Mouse (Mus musculus) liver, embryonic 12.5 days (tissue): Measurements from ENCODE around the gene Eya3. TPM values are rescaled to one million over a fixed set of nuclear protein-coding genes. Genes with fewer than 3 reads are reported as not detected.
A peak's percentile ranks its signal among the peaks of the same experiment; 100 is the strongest.

ENCODE experiments used
- ATAC-seq: fragments of 200-750 bp; cut with Nextera tagmentation; 2 replicates; pipeline ENCODE4 v1.8.0; 2017; ENCODE audit warnings: moderate number of reproducible peaks, mild to moderate bottlenecking, moderate library complexity
- H3K27ac ChIP-seq: fragments of 300-500 bp; sonication (generic); 2 replicates; pipeline ENCODE4 v1.5.1; 2016; ENCODE audit warnings: mild to moderate bottlenecking
- H3K27me3 ChIP-seq: fragments of 300-500 bp; sonication (generic); replicated peaks from 2 replicates; pipeline ENCODE4 v1.6.1; 2016; ENCODE audit warnings: mild to moderate bottlenecking, moderate library complexity
- H3K36me3 ChIP-seq: fragments of 300-500 bp; sonication (generic); 2 replicates; pipeline ENCODE4 v1.6.1; 2016; ENCODE audit warnings: mild to moderate bottlenecking, moderate library complexity
- H3K4me1 ChIP-seq: fragments of 300-500 bp; sonication (generic); 2 replicates; pipeline ENCODE4 v1.6.1; 2016
- H3K4me2 ChIP-seq: fragments of 300-500 bp; sonication (generic); 2 replicates; pipeline ENCODE4 v1.6.1; 2016; ENCODE audit warnings: mild to moderate bottlenecking, moderate library complexity
- H3K4me3 ChIP-seq: fragments of 300-500 bp; sonication (generic); 2 replicates; pipeline ENCODE4 v1.5.1; 2016; ENCODE audit warnings: mild to moderate bottlenecking, moderate library complexity
- H3K9ac ChIP-seq: fragments of 300-500 bp; sonication (generic); 2 replicates; pipeline ENCODE4 v1.6.1; 2016; ENCODE audit warnings: mild to moderate bottlenecking, moderate library complexity
- H3K9me3 ChIP-seq: fragments of 300-500 bp; sonication (generic); replicated peaks from 2 replicates; pipeline ENCODE4 v1.6.1; 2016; ENCODE audit warnings: mild to moderate bottlenecking, moderate library complexity
- WGBS: fragments of 180-500 bp; shearing (Covaris S2); methylation state at CpG from one replicate; pipeline ENCODE4 v1.1.7; 2016; ENCODE audit not compliant: insufficient replicate concordance; 5-methylcytosine and 5-hydroxymethylcytosine counted together
- polyA plus RNA-seq: library from polyadenylated mRNA; unstranded; fragments of >200 nt; fragmentation: Nextera tagmentation; extraction: Ambion mirVana; gene quantifications from 2 replicates; pipeline ENCODE4 v1.2.1, GENCODE M21; 2016

Gene Eya3
- polyA plus RNA-seq, 1 experiment from 2014 or later: 25.6 TPM

DNA sequence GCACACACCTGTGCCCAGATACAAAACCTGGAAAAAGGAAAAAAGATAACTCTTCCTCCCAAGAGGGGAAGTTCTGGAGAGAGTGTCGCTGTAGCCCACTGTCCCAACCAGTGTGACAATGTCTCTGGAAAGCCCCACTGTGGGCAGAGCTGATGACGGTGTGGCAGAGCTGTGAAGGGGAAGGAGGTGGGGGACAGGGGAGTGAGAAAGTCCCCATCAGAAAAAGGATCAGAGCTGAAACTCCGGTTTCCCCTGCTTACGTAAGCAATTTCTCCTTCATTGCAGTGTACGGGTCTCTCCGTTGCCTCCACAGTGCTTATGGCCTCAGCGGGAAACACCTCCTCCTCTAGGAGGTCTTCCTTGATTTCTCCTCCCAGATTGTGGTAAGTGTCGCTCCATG is 27.5 kb upstream of the Eya3 start:
- no peak overlapping the region for H3K9ac ChIP-seq
- H3K27ac ChIP-seq: no peak overlapping the region
- peaks cover 15% of the 10 kb centered on the region for H3K9me3 ChIP-seq
- no peak overlapping the region for H3K4me2 ChIP-seq
- no peaks in the 10 kb centered on the region for H3K4me1 ChIP-seq
- no peaks in the 10 kb centered on the region; the same call in 1 of the 2 replicates for H3K27me3 ChIP-seq
- no peak overlapping the region for H3K4me3 ChIP-seq
- 70% methylated on average over 8 of the region's 8 CpGs for WGBS
- H3K36me3 ChIP-seq: no peaks in the 10 kb centered on the region
- no peak for ATAC-seq

DNA sequence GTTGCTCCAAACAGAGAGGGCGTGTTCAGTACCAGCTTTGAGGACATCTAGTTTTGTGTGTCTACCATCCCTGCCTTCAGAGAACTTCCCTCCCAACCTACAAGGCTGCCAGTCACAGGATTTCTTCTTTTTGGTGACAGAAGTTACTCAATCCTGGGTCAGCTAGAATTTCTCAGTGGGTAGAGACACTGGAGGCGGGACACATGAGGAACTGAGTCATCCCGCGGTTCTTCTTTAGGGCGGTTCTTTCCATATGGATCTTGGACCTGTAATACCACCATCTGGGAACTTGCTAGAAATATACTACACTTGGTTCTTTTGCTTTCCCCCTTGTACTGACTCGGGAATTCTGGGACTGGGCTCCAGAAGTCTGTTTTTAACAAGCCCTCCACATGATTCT is 20.9 kb upstream of the Eya3 start:
- Histone ChIP-seq H3K4me1 (peaks cover 9% of the 10 kb centered on the region; the same call in 1 of the 2 replicates), H3K4me3 (no peak overlapping the region), H3K9ac (no peak overlapping the region), H3K27me3 (no peaks in the 10 kb centered on the region), H3K27ac (no peak overlapping the region), H3K9me3 (peaks cover 15% of the 10 kb centered on the region), H3K4me2 (no peak overlapping the region), H3K36me3 (no peaks in the 10 kb centered on the region)
- WGBS: 69% methylated on average over 6 of the region's 6 CpGs
- no peak for ATAC-seq

DNA sequence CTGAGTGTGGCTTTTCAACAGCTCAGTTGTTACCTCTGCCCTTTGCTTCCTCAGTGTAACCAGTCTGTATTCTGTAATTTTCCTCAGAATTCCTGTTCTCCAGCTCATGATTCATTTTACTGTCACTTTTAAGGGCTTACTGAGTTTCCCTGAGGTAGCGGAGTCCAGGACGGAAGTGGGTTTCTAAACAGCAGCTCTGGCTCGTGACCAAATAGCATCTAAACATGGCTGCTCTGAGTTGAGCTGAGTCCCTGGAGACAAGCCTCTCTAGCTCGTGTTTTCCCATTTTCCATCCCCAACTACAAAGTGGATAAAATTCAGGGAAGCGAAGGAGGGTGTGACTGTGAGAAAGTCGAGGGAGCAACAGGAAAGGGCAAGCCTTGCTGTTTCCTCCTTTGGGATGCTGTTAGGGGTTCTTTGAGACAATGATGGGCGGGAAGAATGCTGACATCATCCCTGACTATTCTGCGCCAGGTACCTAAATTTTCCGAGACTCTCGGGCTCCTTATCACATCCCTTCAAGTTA is 19.9 kb upstream of the Eya3 start:
- Histone ChIP-seq H3K27me3 (no peaks in the 10 kb centered on the region), H3K4me2 (no peak overlapping the region), H3K4me1 (peaks cover 16% of the 10 kb centered on the region), H3K9me3 (peaks cover 15% of the 10 kb centered on the region), H3K27ac (no peak overlapping the region), H3K4me3 (no peak overlapping the region), H3K9ac (no peak overlapping the region), H3K36me3 (no peaks in the 10 kb centered on the region)
- WGBS: 68% methylated on average over 10 of the region's 10 CpGs
- no peak for ATAC-seq

DNA sequence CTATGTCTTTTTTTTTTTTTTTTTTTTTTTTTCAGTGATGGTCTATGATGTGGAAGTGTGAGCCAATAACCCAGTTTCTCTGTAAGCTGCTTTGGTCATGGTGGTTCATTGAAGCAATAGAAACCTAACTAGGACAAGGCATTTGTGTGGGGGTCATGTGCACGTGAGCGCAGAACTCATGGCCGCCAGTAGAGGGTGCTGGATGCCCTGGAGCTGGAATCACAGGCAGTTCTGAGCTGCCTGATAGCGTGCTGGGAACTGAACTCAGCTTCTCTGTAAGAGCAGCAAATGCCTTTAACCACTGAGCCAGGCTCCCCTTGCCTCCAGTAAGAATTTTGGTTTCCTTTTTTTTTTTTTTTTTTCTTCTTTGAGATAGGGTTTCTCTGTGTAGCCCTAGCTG is 18.7 kb upstream of the Eya3 start:
- H3K9ac ChIP-seq: no peak overlapping the region
- peaks cover 28% of the 10 kb centered on the region for H3K4me1 ChIP-seq
- 76% methylated on average over 4 of the region's 4 CpGs for WGBS
- H3K27me3 ChIP-seq: no peaks in the 10 kb centered on the region
- no peaks in the 10 kb centered on the region for H3K36me3 ChIP-seq
- no peak overlapping the region for H3K4me3 ChIP-seq
- no peak overlapping the region for H3K27ac ChIP-seq
- H3K9me3 ChIP-seq: peaks cover 5% of the 10 kb centered on the region
- H3K4me2 ChIP-seq: no peak overlapping the region
- ATAC-seq: no peak

DNA sequence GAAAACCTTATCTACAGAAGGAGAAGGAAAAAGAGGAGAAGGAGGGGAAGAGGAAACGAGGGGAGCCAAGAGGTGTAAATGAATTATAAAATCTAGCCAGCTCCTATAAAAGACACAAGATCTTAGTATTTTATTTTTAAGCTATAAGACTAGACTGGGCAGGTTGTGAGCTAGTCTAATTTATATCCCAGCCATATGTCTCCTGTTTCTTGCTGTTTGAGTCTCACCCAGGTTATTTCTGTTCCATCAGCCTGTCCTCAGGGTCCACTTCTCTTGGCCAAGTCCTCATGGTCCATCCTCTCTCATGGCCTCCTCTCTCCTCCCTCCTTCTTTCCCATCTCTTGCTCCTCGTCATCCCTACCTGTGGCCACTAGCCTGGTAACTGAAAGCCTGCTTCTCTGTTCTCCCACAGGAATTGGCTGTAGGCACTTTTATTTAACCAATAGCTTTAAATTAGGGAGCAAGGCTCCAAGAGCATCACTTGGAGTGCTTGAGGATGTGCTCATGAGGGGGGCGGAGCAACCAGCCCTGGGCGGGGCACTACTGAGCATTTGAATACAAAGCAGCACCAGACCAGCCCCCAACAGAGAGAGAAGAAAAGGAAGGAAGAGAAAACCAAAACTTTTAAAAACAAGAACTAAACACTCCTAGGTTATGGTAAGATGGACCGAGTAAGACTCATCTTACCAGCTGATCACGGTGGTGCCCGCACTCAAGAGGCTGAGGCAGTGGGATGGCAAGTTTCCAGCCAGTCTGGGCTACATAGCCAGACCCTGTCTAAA is 17.3 kb upstream of the Eya3 start:
- H3K36me3 ChIP-seq: no peaks in the 10 kb centered on the region
- H3K9me3 ChIP-seq: no peaks in the 10 kb centered on the region
- WGBS: 58% methylated on average over 7 of the region's 7 CpGs
- H3K27me3 ChIP-seq: no peaks in the 10 kb centered on the region
- H3K4me1 ChIP-seq: peaks cover 36% of the 10 kb centered on the region
- H3K4me2 ChIP-seq: no peak overlapping the region
- no peak for ATAC-seq
- H3K9ac ChIP-seq: no peak overlapping the region
- H3K27ac ChIP-seq: peak overlapping the region; percentile 58
- H3K4me3 ChIP-seq: no peak overlapping the region

DNA sequence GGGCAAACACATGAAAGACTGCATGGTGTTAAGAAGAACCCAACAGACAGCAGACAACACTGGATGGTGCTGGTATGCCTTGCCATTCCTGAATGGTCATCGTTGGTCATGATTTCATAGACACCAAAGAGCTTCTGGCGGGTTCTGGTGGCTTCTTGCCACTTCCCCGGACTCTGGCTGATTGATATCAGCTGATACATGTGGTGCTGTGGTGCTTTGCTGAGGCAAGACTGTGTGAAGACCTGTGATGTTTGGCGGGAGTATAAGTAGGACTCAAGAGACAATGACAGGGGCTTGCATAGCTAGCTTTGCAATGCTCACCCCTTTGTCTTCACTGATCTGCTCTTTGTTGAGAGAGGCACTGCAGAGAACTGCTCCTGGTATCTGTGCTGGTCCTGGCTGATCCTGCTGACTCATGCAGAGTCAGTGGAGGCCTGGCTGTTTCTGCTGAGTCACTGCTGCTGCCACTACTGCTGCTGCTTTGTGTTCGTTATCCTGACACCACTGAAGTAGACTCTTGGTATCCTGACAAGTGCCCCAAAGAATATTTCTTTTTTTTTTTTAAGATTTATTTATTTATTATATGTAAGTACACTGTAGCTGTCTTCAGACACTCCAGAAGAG is 14.6 kb upstream of the Eya3 start:
- Histone ChIP-seq H3K4me3 (peak overlapping the region; percentile 6; the same call in 1 of the 2 replicates), H3K9me3 (no peaks in the 10 kb centered on the region), H3K4me1 (peaks cover 40% of the 10 kb centered on the region), H3K4me2 (peak overlapping the region; percentile 60), H3K27me3 (no peaks in the 10 kb centered on the region), H3K36me3 (no peaks in the 10 kb centered on the region), H3K27ac (peak overlapping the region; percentile 90), H3K9ac (peak overlapping the region; percentile 57)
- WGBS: 22% methylated on average over 5 of the region's 5 CpGs
- peak; percentile 95 for ATAC-seq

DNA sequence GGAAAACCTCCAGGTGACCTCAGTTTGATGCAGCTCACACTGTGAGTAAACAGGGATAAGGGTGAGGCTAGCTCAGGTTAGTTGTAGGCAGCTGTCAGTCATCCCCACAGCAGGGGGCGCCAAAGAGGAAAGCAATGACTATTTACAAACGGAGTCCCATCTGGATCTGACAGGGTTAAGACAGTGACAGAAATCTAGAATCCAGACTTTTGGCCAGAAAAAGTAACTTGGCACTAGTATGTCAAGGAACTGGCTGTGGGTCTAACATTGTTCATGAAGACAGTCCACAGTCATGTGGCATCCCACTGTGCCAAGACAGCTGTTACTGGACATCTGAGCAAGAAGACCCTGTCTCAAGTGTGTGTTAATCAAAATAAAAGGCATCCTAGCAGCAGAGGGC is 10.0 kb upstream of the Eya3 start:
- no peak for ATAC-seq
- Histone ChIP-seq H3K9ac (no peak overlapping the region), H3K9me3 (no peaks in the 10 kb centered on the region), H3K4me3 (no peak overlapping the region), H3K36me3 (no peaks in the 10 kb centered on the region), H3K27me3 (no peaks in the 10 kb centered on the region), H3K4me1 (peaks cover 43% of the 10 kb centered on the region), H3K27ac (peak overlapping the region; percentile 1; the same call in 1 of the 2 replicates), H3K4me2 (no peak overlapping the region)
- 12% methylated on average over 2 of the region's 2 CpGs for WGBS

DNA sequence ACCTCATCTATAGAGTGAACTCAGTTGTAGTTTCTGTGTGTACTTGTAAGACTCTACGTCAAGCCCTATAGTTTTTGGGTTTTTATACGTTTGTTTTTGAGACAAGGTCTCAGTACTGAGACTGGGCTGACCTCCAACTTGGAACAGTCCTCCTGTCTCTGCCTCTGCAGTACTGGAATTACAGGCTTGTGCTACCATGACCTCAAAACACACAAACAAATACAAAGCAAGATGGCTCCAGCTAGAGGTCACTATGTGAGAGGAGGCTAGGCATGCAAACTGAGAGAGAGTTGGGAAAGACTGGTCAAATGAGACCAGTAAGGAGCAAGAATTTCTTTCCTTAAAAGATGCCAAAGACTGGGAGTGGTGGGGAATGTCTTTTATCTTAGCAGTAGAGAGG is 2.8 kb upstream of the Eya3 start:
- no peak overlapping the region for H3K4me2 ChIP-seq
- no peak overlapping the region for H3K9ac ChIP-seq
- H3K4me1 ChIP-seq: peaks cover 24% of the 10 kb centered on the region
- no peak for ATAC-seq
- no peak overlapping the region for H3K4me3 ChIP-seq
- H3K27ac ChIP-seq: no peak overlapping the region
- no peaks in the 10 kb centered on the region for H3K9me3 ChIP-seq
- no peaks in the 10 kb centered on the region for H3K27me3 ChIP-seq
- peaks cover 4% of the 10 kb centered on the region; the same call in 1 of the 2 replicates for H3K36me3 ChIP-seq
- 75% methylated on average over 2 of the region's 2 CpGs for WGBS

DNA sequence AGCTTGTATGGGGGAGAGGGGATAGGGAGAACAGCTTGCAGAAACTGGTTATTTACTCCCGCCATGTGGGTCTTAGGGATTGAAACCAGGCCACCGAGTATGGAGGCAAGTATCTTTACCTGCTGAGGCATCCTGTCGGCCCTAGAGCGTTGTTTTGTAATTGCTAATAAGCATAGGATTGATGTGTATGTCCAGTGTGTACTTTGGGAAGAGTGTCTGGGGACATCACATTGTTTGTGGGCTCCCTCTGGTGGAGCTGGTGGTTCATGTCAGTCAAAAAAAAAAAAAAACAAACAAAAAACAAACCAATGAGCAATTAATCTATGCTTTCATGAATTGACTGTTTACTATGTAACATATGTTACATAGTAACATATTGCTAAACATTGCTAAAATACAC is 2.2 kb upstream of the Eya3 start:
- H3K9me3 ChIP-seq: no peaks in the 10 kb centered on the region
- peaks cover 25% of the 10 kb centered on the region for H3K4me1 ChIP-seq
- H3K27ac ChIP-seq: no peak overlapping the region
- H3K4me3 ChIP-seq: no peak overlapping the region
- no peaks in the 10 kb centered on the region for H3K27me3 ChIP-seq
- H3K9ac ChIP-seq: no peak overlapping the region
- WGBS: 42% methylated on average over 4 of the region's 4 CpGs
- H3K4me2 ChIP-seq: no peak overlapping the region
- peaks cover 8% of the 10 kb centered on the region for H3K36me3 ChIP-seq
- ATAC-seq: no peak

DNA sequence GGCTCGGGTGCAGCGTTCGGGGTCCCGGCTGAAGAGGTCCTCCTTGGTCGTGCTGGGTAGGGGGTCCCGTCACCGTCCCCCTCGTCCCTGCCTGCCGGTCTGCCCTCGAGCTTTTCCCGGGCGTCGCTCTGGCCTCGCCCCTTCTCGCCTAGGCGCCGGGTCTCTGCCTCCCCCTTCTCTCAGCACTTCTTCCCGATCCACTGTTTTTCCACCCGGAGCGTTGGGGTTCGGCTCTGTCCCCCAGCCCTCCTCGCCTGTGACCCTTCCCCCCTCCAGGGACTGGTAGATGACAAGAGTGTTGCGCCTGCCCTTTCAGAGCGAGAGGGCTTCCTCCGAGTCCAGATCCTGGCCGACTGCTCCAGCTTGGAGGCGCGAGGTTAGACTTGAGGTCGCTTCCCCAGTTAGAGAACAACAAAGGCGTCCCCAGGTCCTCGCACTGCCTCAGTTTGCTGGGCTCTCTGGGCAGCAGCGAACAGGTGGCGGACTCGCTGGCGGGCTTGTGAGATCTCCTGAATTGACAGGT is 465 bp downstream of the Eya3 start:
- under 1% methylated on average over 35 of the region's 35 CpGs for WGBS
- Histone ChIP-seq H3K9ac (peak overlapping the region; percentile 95), H3K4me3 (peak overlapping the region; percentile 99), H3K4me2 (peak overlapping the region; percentile 83), H3K36me3 (peaks cover 28% of the 10 kb centered on the region), H3K27ac (peak overlapping the region; percentile 91), H3K4me1 (peaks cover 25% of the 10 kb centered on the region), H3K27me3 (no peaks in the 10 kb centered on the region), H3K9me3 (no peaks in the 10 kb centered on the region)
- ATAC-seq: peak; percentile 51

DNA sequence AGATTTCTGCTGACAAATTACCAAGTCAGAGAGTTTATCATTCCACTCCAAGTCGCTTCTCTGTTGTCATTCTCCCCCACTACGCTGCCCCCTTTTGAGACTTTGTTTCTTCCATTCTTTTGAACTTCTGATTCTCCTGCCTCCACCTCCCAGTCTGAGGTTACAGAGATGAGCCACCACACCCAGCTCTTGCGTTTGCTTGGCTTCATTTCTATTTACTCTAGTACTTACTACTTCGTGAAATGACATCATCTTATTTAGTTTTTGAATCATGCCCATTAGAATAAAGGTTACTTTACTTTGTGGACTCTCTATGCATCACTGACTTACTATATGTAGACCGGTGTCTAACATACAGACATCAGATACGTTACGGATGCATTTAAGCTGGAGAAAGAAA is 8.7 kb downstream of the Eya3 start:
- Histone ChIP-seq H3K4me1 (peaks cover 40% of the 10 kb centered on the region), H3K27ac (no peak overlapping the region), H3K9ac (no peak overlapping the region), H3K27me3 (no peaks in the 10 kb centered on the region), H3K4me2 (no peak overlapping the region), H3K4me3 (no peak overlapping the region), H3K9me3 (no peaks in the 10 kb centered on the region), H3K36me3 (peaks cover 25% of the 10 kb centered on the region)
- WGBS: 73% methylated on average over 7 of the region's 7 CpGs
- no peak for ATAC-seq
